Mouse (Mus musculus) lung, adult 18-20 months (tissue): ENCODE measurements around the gene Cyp27b1.

Experiments used
- DNase-seq, 2 experiments: peaks; one replicate each; pipeline ENCODE4 v3.0.0; 2022; ENCODE audit warnings: mixed read lengths in 2 of 2

Gene Cyp27b1

DNA sequence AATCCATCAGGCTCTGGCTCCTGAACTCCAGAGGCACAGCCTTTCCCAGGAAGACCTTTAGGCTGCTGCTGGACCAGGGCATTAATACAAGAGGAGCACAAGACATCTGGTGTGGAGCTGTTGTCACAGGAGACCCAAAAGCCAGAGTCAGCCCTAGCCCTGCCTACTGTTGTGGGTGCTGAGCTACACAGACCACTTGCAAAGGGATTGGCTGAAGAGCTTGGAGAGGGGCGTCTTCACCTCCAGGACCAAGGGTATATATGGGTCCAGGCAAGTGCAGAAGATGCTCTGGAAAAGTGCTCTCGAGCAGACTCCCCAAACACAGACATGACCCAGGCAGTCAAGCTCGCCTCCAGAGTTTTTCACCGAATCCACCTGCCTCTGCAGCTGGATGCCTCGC, at the start of gene Cyp27b1:
Cyp27b1 (plus strand) TSS at position 297 of the 400 bp plus-strand sequence.
- DNase-seq: no peak

DNA sequence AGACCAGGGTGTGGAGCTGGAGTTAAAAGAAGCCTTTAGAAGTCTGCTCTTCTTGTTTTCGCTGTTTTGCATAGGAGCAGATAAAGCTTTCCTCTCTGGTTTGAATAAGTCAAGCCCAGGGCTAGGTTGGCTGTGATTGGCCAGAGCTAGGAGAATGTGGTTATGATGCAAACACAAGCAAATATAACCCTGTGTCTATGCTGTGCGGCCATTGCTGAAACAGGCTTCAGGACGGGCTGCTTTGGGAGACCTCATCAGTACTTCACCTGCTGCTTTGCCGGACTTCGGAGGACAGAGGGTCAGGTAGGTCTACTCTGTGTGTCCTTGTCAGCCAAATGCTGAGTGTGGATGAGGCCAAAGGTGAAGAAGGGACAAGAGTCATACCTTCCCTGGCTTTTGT, 47.5 kb upstream of the Cyp27b1 start, which contains the start of gene Avil:
Avil (plus strand) TSS at position 181 of the 400 bp plus-strand sequence.
- DNase-seq: no peak

GRCm38 (mm10) chr10:127001297-127001696, 46.8 kb upstream of the Cyp27b1 start:
- no peak for DNase-seq

- no peak for DNase-seq
Measured at GRCm38 (mm10) chr10:127002056-127002455, 46.0 kb upstream of the Cyp27b1 start.

- DNase-seq: no peak
Measured at GRCm38 (mm10) chr10:127002765-127003164, 45.3 kb upstream of the Cyp27b1 start.

- DNase-seq: no peak
Measured at GRCm38 (mm10) chr10:127003334-127003733, 44.7 kb upstream of the Cyp27b1 start.

- DNase-seq: no peak
Measured at GRCm38 (mm10) chr10:127003806-127004205, 44.2 kb upstream of the Cyp27b1 start.

DNA sequence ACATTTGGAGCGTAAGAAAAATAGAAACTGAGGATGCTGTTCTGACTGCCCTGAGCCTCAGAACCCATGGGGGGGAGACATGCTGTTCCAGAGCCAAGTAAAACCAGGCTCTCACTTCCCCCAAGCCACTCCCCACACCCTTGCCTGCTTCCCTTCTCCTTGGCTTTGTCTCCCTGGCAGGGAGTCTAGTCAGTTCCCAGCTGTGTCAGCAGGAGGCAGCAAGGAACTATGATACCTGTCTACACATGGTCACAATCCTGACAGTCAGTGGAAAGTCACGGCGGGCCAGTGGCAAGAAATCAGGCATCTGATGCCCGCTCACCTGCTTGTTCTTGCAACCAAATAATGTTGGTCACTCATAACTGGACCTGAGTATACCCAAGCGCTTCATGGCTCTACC, 31.6 kb upstream of the Cyp27b1 start:
- DNase-seq: no peak

- DNase-seq: no peak
Measured at GRCm38 (mm10) chr10:127017071-127017470, 31.0 kb upstream of the Cyp27b1 start.

- DNase-seq: no peak
Measured at GRCm38 (mm10) chr10:127018422-127018821, 29.6 kb upstream of the Cyp27b1 start.

- peak; percentile 88 to 91 for DNase-seq
Measured at GRCm38 (mm10) chr10:127030336-127031296, 17.4 kb upstream of the Cyp27b1 start, which contains the start of gene Tsfm. Gene Tsfm, minus strand, starts transcription at chr10:127030840.

DNA sequence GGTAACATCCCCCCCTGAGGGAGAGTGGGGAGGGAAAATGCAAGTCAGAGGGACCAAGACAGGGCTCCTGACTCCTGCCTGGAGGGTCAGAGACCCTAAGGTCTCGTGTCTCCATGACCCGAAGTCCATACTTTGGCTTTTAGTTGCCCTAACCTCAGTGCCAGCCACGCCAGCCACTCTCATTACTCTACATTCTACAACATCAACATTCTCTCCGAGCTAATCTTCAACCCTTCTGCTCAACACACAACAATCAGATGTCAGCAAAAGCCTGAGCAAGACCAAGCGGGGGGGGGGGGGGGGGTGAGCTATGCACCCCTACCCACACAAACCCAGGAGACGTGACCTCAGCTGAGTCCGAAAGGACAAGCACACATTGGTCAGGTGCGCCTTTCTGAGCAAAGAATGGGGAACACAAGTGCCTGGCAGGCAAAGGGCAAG, 14.7 kb upstream of the Cyp27b1 start:
- DNase-seq: no peak

DNA sequence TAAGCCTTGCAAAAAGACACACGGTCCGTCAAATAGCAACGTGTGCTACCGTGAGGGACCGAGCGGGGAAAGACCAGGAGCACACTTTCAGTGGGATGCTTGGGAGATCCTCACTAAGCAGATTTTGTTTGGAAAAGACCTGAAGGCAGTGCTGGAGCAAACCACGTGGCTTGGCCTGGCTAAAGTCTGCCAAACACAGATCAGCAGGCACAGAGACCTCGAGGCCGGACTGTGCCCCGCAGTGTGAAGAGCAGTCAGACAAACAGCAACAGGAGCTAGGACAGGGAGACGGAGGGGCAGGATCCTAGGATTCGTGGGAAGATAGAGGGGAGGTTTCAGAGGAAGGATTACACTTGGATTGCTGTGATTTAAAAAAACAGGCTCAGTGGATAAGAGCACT, 11.8 kb upstream of the Cyp27b1 start:
- no peak for DNase-seq

DNA sequence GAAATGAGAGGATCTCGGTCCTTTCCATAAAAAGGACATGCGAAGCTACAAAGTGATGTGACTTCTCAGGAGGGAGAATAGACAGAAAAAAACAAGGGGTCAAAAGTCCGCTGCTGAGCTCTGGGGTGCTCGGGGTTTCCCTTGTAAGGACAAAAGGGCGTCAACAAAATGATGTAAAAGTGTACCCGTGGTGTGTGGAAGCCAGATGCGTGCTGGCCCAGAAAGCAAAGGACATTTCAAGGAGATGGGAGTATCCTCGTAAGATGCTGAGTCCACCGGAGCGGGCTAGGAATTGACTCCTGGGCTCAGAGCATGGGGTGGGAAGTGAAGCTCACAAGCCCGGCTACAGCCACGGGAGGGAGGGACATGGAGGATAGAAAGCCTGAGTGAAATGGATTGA, 10.4 kb upstream of the Cyp27b1 start:
- no peak for DNase-seq

- DNase-seq: no peak
Measured at GRCm38 (mm10) chr10:127040569-127041214, 7.4 kb upstream of the Cyp27b1 start.

DNA sequence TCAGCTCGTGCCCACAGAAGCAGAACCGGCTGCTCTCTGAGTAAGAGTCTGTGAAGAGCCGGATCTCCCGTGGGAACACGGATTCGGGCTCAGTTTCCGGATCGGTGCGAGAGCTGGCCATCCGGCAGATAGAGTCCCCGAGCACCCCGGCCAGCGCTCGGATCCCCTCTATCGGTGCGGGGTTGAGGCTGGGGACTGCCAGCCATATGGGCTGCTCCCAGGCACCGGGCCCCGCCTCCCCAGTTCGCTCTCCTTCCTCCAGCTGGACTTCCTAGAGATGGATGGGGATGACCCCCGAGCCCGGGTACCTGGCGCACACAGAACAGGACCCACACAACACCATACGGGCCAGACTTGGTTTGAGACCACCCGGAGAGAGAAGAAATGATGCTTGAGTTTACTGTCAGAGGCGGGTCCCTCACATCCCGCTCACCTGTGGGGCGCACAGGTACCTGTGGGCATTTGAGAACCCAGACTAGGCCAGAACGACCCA, 6.7 kb upstream of the Cyp27b1 start, which contains the start of the genes Mettl1 and Eef1akmt3:
Mettl1 (plus strand) TSS at position 141 of the 493 bp plus-strand sequence.
Eef1akmt3 (minus strand) TSS at position 240 of the 493 bp plus-strand sequence.
- DNase-seq: peak in 1 of 2 experiments; percentile 41

DNA sequence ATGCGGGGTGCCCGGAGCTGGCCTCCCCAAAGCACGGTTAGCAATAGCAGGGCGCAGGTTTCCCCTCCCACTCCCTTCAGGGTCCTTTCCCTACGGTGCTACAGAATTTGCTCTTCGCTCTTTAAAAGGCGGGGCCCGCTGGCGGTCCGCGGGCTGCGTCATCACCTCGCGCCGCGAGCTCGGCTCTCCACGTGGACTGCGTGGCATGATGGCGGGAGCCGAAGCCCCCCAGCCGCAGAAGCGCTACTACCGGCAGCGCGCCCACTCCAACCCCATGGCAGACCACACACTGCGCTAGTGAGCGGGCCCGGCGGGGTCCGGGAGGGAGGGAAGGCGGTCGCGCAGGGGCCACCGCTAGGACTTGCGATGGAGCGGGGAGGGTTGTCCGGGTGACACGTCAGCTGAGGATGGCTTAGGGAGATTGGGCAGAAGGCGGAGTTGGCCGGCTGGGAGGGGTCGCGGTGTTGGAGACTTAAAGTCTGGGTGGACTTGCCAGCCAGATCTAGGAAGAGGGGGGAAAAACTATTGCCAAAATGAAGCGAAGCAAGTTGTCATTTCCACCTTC, 6.2 kb upstream of the Cyp27b1 start:
- peak; percentile 82 for DNase-seq

DNA sequence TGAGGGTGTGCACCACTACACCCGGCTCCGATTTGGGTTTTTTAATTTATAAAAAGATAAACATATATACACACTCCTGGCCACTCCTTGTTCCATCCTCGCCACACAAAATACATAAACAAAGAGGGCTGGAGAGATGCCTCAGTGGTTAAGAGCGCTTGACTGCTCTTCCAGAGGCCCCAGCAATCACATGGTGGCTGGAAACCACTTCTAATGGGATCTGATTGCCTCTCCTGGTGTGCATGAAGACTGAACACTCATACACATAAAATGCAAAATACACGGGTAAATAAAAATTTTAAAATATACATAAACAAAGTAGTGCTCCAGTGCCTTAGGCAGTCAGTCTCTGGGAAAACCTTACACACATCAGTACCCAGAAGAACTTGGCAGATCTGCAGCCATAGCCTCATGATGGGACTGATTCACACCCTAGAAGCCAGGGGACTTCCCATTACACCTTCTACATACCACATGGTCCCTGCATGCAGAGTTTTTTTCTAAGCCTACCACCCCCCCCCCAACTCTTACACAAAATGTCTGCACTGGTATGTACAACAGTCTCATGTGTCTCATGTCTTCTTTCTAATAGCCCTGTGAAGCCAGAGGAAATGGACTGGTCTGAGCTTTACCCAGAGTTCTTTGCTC, 5.5 kb upstream of the Cyp27b1 start:
- no peak for DNase-seq

DNA sequence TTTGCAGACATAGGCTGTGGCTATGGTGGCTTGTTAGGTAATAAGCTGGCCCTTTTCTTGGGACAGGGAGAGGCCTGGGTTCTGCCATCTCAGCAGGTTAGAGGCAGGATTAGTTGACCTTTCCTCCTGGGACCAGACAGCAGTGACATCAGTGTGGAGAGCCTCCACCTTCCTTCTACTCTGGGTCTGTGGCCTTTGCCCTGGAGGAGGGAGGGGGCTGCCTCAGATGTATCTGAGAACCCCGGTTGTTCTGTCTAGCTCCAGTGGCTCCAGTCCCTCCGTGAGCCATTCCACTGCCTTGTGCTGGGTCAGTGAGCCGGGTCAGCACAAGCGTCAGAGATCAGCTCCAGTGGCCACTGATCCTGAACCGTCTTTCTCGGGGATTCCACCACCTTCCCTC, 4.9 kb upstream of the Cyp27b1 start:
- no peak for DNase-seq

- DNase-seq: no peak
Measured at GRCm38 (mm10) chr10:127048608-127049394, 751 bp downstream of the Cyp27b1 start.

GRCm38 (mm10) chr10:127049395-127050118, 1.5 kb downstream of the Cyp27b1 start:
- DNase-seq: no peak
